Mouse (Mus musculus) cortical plate, adult 2 months (tissue): ENCODE measurements around the gene Il17rc.

Source experiments
- CTCF ChIP-seq: fragments of 200-500 bp; IDR thresholded peaks from 2 replicates; pipeline ENCODE4 v1.5.1; 2011; ENCODE audit warnings: mild to moderate bottlenecking, control low read depth, low read length; ENCODE audit not compliant: insufficient read depth; ENCODE audit errors: extremely low read depth
- POLR2A ChIP-seq: fragments of 200-500 bp; IDR thresholded peaks from 2 replicates; pipeline ENCODE4 v1.6.1; 2011; ENCODE audit warnings: mild to moderate bottlenecking, low read length, control low read depth; ENCODE audit not compliant: insufficient read depth; ENCODE audit errors: extremely low read depth

- TF ChIP-seq CTCF (no peak), POLR2A (no peak)
Measured at GRCm38 (mm10) chr6:113433661-113434060, 37.6 kb upstream of the Il17rc start.
